Mouse (Mus musculus) frontal cortex, adult 2 months (tissue): ENCODE results near the gene Gm49368. TPM values are rescaled to one million over a fixed set of nuclear protein-coding genes. Genes with fewer than 3 reads are reported as not detected.
"Not testable (repeated sequence)": the region's sequence is repeated elsewhere in the genome, so short reads cannot be mapped to it uniquely, and the experiment has no call there.

Experiments used
- DNase-seq, 2 experiments: peaks; one replicate each; pipeline ENCODE4 v3.0.0; 2022; ENCODE audit warnings: low spot score in 1 of 2; ENCODE audit errors: extremely low spot score in 1 of 2
- polyA plus RNA-seq: library from polyadenylated mRNA; depleted of rRNA; stranded (reverse); fragments of >200 nt; gene quantifications from 2 replicates; pipeline ENCODE4 v1.2.3, GENCODE M21; 2012; rRNA removed

Gene Gm49368
- polyA plus RNA-seq, 1 experiment = 0.02 TPM

- DNase-seq = no peak
Measured at GRCm38 (mm10) chr7:128119726-128120490, 57.4 kb downstream of the Gm49368 start.

- no peak for DNase-seq
Measured at GRCm38 (mm10) chr7:128128741-128129720, 66.5 kb downstream of the Gm49368 start, which contains the start of gene Itgax. Gene Itgax, plus strand, starts transcription at chr7:128129547.

GRCm38 (mm10) chr7:128132148-128132547 lies 69.7 kb downstream of the Gm49368 start:
- no peak for DNase-seq

GRCm38 (mm10) chr7:128133596-128133995 lies 71.1 kb downstream of the Gm49368 start:
- DNase-seq = no peak

- DNase-seq = no peak
Measured at GRCm38 (mm10) chr7:128136927-128137326, 74.4 kb downstream of the Gm49368 start.

- DNase-seq = no peak
Measured at GRCm38 (mm10) chr7:128139611-128140010, 77.1 kb downstream of the Gm49368 start.

GRCm38 (mm10) chr7:128150970-128151369 lies 88.5 kb downstream of the Gm49368 start:
- DNase-seq = no peak

- DNase-seq = no peak
Measured at GRCm38 (mm10) chr7:128154076-128154475, 91.6 kb downstream of the Gm49368 start, which contains the start of gene Itgad. Gene Itgad, plus strand, starts transcription at chr7:128154376.

- DNase-seq = no peak
Measured at GRCm38 (mm10) chr7:128154924-128155323, 92.4 kb downstream of the Gm49368 start.

- DNase-seq = not testable (repeated sequence)
Measured at GRCm38 (mm10) chr7:128158688-128159354, 96.3 kb downstream of the Gm49368 start.

- no peak for DNase-seq
Measured at GRCm38 (mm10) chr7:128164001-128164400, 101.5 kb downstream of the Gm49368 start.

- DNase-seq = no peak
Measured at GRCm38 (mm10) chr7:128166391-128166790, 103.9 kb downstream of the Gm49368 start.

- no peak for DNase-seq
Measured at GRCm38 (mm10) chr7:128169996-128170395, 107.5 kb downstream of the Gm49368 start.

Other genes starting within 250 kb of the Gm49368 start
- gene Stx4a, start 238.4 kb upstream of the Gm49368 start, polyA plus RNA-seq = 121 and 127 TPM in 2 replicates
- gene Stx1b, start 238.1 kb upstream of the Gm49368 start, polyA plus RNA-seq = 374 and 443 TPM in 2 replicates
- gene Zfp646, start 186.5 kb upstream of the Gm49368 start, polyA plus RNA-seq = 16.0 TPM in 2 replicates
- gene Zfp668, start 185.9 kb upstream of the Gm49368 start, polyA plus RNA-seq = 13.9 and 15.1 TPM in 2 replicates
- 4.7 and 5.2 TPM in 2 replicates for gene Prss53, start 171.7 kb upstream of the Gm49368 start, polyA plus RNA-seq
- not detected in 2 replicates for gene Gm21974, start 167.2 kb upstream of the Gm49368 start, polyA plus RNA-seq
- 54.6 and 68.7 TPM in 2 replicates for gene Vkorc1, start 167.1 kb upstream of the Gm49368 start, polyA plus RNA-seq
- gene Bckdk, start 158.6 kb upstream of the Gm49368 start, polyA plus RNA-seq = 50.4 and 51.0 TPM in 2 replicates
- 37.3 and 39.1 TPM in 2 replicates for gene Kat8, start 150.2 kb upstream of the Gm49368 start, polyA plus RNA-seq
- gene Prss8, start 132.6 kb upstream of the Gm49368 start, polyA plus RNA-seq = 0.36 and 0.86 TPM in 2 replicates
- gene Prss36, start 116.0 kb upstream of the Gm49368 start, polyA plus RNA-seq = 14.0 and 15.0 TPM in 2 replicates
- gene Fus, start 95.2 kb upstream of the Gm49368 start, polyA plus RNA-seq = 446 and 481 TPM in 2 replicates
- 7.5 and 10.1 TPM in 2 replicates for gene Pycard, start 68.8 kb upstream of the Gm49368 start, polyA plus RNA-seq
- gene Trim72, start 58.7 kb upstream of the Gm49368 start, polyA plus RNA-seq = 2.5 and 2.8 TPM in 2 replicates
- 9.4 and 14.6 TPM in 2 replicates for gene Itgam, start within 50 bp of the Gm49368 start, polyA plus RNA-seq
- 0.30 and 0.32 TPM in 2 replicates for gene Itgax, start 66.9 kb downstream of the Gm49368 start, polyA plus RNA-seq
- gene Itgad, start 91.7 kb downstream of the Gm49368 start, polyA plus RNA-seq = 0.06 and 0.19 TPM in 2 replicates
- 13.8 and 28.8 TPM in 2 replicates for gene Cox6a2, start 143.7 kb downstream of the Gm49368 start, polyA plus RNA-seq
- 12.1 and 12.6 TPM in 2 replicates for gene Armc5, start 174.7 kb downstream of the Gm49368 start, polyA plus RNA-seq
- 1.8 and 2.6 TPM in 2 replicates for gene 9130023H24Rik, start 175.3 kb downstream of the Gm49368 start, polyA plus RNA-seq
- 14.5 and 16.9 TPM in 2 replicates for gene Tgfb1i1, start 184.1 kb downstream of the Gm49368 start, polyA plus RNA-seq
- gene Slc5a2, start 203.0 kb downstream of the Gm49368 start, polyA plus RNA-seq = 0.04 and 0.06 TPM in 2 replicates
- gene BC017158, start 235.5 kb downstream of the Gm49368 start, polyA plus RNA-seq = 34.2 and 35.5 TPM in 2 replicates